In the genomic region with DNA sequence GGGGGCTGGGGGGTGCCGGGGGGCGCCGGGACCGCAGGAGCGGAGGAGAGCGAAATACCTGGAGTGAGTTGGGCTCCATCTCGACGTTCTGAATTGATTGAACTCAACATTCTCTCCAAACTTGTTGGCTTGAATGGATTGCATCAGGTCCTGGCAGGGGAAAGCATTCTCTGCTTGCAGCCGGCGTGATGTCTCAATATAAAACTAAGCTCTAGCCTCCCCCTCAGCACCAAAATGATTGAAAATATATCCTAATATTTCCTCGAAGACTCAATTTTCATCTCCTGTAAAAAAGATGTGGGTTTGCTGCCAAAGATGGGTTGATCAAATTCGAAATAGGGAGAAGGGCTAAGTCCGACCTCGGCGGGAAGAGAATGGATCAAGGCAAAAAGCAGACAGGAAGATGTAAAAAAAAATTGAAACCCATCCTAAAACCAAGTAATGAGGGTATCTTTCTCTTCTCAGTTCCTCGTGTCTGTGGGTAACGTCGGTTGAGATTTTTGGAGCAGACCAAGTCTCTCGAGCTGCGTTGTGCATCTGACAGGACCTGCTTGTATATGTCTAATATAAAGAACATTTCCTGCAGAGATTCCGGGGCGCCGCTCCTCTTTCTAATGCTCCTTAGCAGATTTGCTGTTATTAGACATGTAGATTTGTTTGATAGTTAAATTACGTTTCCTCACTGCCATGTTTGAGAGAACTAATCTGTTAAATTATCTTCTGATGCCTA, we compare ENCODE assay signal across 8 mouse cellular contexts. TPM values are rescaled to one million over a fixed set of nuclear protein-coding genes. Genes with fewer than 3 reads are reported as not detected.
A peak's percentile ranks its signal among the peaks of the same experiment; 100 is the strongest.
DNase-seq lines count a peak whose midpoint lies in the region; ATAC-seq and TF ChIP-seq lines count a peak whose summit lies in the region.

A gene (minus strand): TSS at position 109 of the 730 bp plus-strand sequence.

- no peaks in the 10 kb centered on the region for H3K36me3 ChIP-seq in heart, embryonic 10.5 days
- H3K36me3 ChIP-seq in kidney, embryonic 14.5 days (ENCODE audit: control insufficient read depth, insufficient read depth, low read length): 0 out of 2 replicates have a peak, but pooled peaks cover 3% of the 10 kb centered on the region
- H3K36me3 ChIP-seq in limb, embryonic 15.5 days: no peaks in the 10 kb centered on the region; the same call in 1 of the 2 replicates
- H3K36me3 ChIP-seq in midbrain, postnatal 0 days (ENCODE audit: insufficient read depth, low read length): no peaks in the 10 kb centered on the region
- no peaks in the 10 kb centered on the region for H3K36me3 ChIP-seq in testis, adult 2 months (ENCODE audit: control insufficient read depth, insufficient read depth, low read length)

- H3K4me2 ChIP-seq in kidney, embryonic 14.5 days (replicated peaks; ENCODE audit: low read depth, low read length): peak within 1 kb of the TSS; percentile 94
- H3K4me2 ChIP-seq in limb, embryonic 15.5 days: peak within 1 kb of the TSS; percentile 75
- H3K4me2 ChIP-seq in midbrain, postnatal 0 days (ENCODE audit: low read depth, low read length, poor library complexity, severe bottlenecking): peak within 1 kb of the TSS; percentile 83

- peaks cover 16% of the 10 kb centered on the region; the same call in 1 of the 2 replicates for H3K4me1 ChIP-seq in heart, embryonic 10.5 days
- H3K4me1 ChIP-seq in kidney, embryonic 14.5 days (ENCODE audit: control insufficient read depth, insufficient read depth, low read length): peaks cover 20% of the 10 kb centered on the region
- H3K4me1 ChIP-seq in limb, embryonic 15.5 days: peaks cover 26% of the 10 kb centered on the region
- H3K4me1 ChIP-seq in midbrain, postnatal 0 days (ENCODE audit: insufficient read depth, low read length): no peaks in the 10 kb centered on the region; the same call in 1 of the 2 replicates
- peaks cover 17% of the 10 kb centered on the region for H3K4me1 ChIP-seq in testis, adult 2 months (ENCODE audit: control insufficient read depth, insufficient read depth, low read length)

- peak within 1 kb of the TSS; percentile 64 for H3K4me3 ChIP-seq in heart, embryonic 10.5 days
- peak within 1 kb of the TSS; percentile 59 for H3K4me3 ChIP-seq in kidney, embryonic 14.5 days (ENCODE audit: low read length)
- peak within 1 kb of the TSS; percentile 57 for H3K4me3 ChIP-seq in limb, embryonic 15.5 days
- H3K4me3 ChIP-seq in midbrain, postnatal 0 days (ENCODE audit: low read depth, low read length): peak within 1 kb of the TSS; percentile 61
- peak within 1 kb of the TSS; percentile 88 for H3K4me3 ChIP-seq in testis, adult 2 months (ENCODE audit: control insufficient read depth, low read depth, low read length)

- H3K27me3 ChIP-seq in heart, embryonic 10.5 days (ENCODE audit: insufficient read depth, poor library complexity, severe bottlenecking): no peaks in the 10 kb centered on the region
- no peaks in the 10 kb centered on the region for H3K27me3 ChIP-seq in kidney, embryonic 14.5 days (ENCODE audit: control insufficient read depth, insufficient read depth, low read length)
- no peaks in the 10 kb centered on the region for H3K27me3 ChIP-seq in limb, embryonic 15.5 days
- no peaks in the 10 kb centered on the region for H3K27me3 ChIP-seq in midbrain, postnatal 0 days (ENCODE audit: insufficient read depth, low read length)
- peaks cover 2% of the 10 kb centered on the region; the same call in 1 of the 2 replicates for H3K27me3 ChIP-seq in testis, adult 2 months (ENCODE audit: control insufficient read depth, insufficient read depth, low read length)

- DNase-seq in urinary bladder, adult 2 months (ENCODE audit: low spot score): no peak
- DNase-seq in urinary bladder, postnatal 10 days (ENCODE audit: low spot score): no peak
- DNase-seq in embryo, embryonic 11.5 days (ENCODE audit: low read depth, low spot score): peak; percentile 53
- DNase-seq in heart, embryonic 10.5 days (ENCODE audit: low spot score): peak; percentile 77
- DNase-seq in midbrain, postnatal 0 days (ENCODE audit: low spot score): peak; percentile 82

- H3K27ac ChIP-seq in heart, embryonic 10.5 days: peak within 1 kb of the TSS; percentile 88
- H3K27ac ChIP-seq in kidney, embryonic 14.5 days (ENCODE audit: low read depth, low read length): peak within 1 kb of the TSS; percentile 80
- peak within 1 kb of the TSS; percentile 94 for H3K27ac ChIP-seq in limb, embryonic 15.5 days
- peak within 1 kb of the TSS; percentile 93 for H3K27ac ChIP-seq in midbrain, postnatal 0 days (ENCODE audit: low read depth, low read length)
- peak within 1 kb of the TSS; percentile 84 for H3K27ac ChIP-seq in testis, adult 2 months (ENCODE audit: control insufficient read depth, insufficient read depth, low read depth, low read length)

- no peak for TF ChIP-seq POLR2A in testis, adult 2 months (IDR thresholded peaks at IDR 0.05; ENCODE audit: control insufficient read depth, low read depth, low read length)

- ATAC-seq in kidney, embryonic 14.5 days (ENCODE audit: low FRiP score, low TSS enrichment): no peak
- ATAC-seq in limb, embryonic 15.5 days (ENCODE audit: insufficient number of reproducible peaks, low FRiP score, low TSS enrichment, low read depth): no peak
- no peak for ATAC-seq in midbrain, postnatal 0 days (ENCODE audit: low FRiP score)

- TF ChIP-seq CTCF in midbrain, postnatal 0 days (IDR thresholded peaks at IDR 0.05): no peak
- no peak for TF ChIP-seq CTCF in testis, adult 2 months (IDR thresholded peaks at IDR 0.05; ENCODE audit: control insufficient read depth, insufficient read depth, insufficient replicate concordance, low read depth, low read length)

- peak within 1 kb of the TSS; percentile 75 for H3K9ac ChIP-seq in kidney, embryonic 14.5 days (ENCODE audit: low read depth, low read length)
- peak within 1 kb of the TSS; percentile 69 for H3K9ac ChIP-seq in limb, embryonic 15.5 days
- H3K9ac ChIP-seq in midbrain, postnatal 0 days (replicated peaks; ENCODE audit: low read length, poor library complexity, severe bottlenecking): peak within 1 kb of the TSS; percentile 70

- under 1% methylated on average over 24 of the region's 24 CpGs for WGBS in heart, embryonic 10.5 days
- WGBS in kidney, embryonic 14.5 days: under 1% methylated on average over 24 of the region's 24 CpGs
- under 1% methylated on average over 24 of the region's 24 CpGs for WGBS in limb, embryonic 15.5 days
- 0% methylated on average over 24 of the region's 24 CpGs for WGBS in midbrain, postnatal 0 days

- no peaks in the 10 kb centered on the region for H3K9me3 ChIP-seq in heart, embryonic 10.5 days
- H3K9me3 ChIP-seq in kidney, embryonic 14.5 days (ENCODE audit: control insufficient read depth, low read length): no peaks in the 10 kb centered on the region
- H3K9me3 ChIP-seq in limb, embryonic 15.5 days: no peaks in the 10 kb centered on the region
- H3K9me3 ChIP-seq in midbrain, postnatal 0 days (ENCODE audit: low read length): no peaks in the 10 kb centered on the region

RNA-seq across cellular contexts. Expression of the gene that starts here (rescaled TPM):
- 15.8 and 19.7 TPM in 2 replicates for polyA plus RNA-seq in urinary bladder, adult 2 months (2012; rRNA removed)
- 12.4 and 18.2 TPM in 2 replicates for polyA plus RNA-seq in heart, embryonic 10.5 days (2016; fragmentation: Nextera tagmentation; extraction: Ambion mirVana)
- polyA plus RNA-seq in kidney, embryonic 14.5 days (2014; fragmentation: Nextera tagmentation; extraction: Ambion mirVana): 36.1 and 42.9 TPM in 2 replicates
- 40.1 and 41.2 TPM in 2 replicates for polyA plus RNA-seq in limb, embryonic 15.5 days (2015; fragmentation: Nextera tagmentation; extraction: Ambion mirVana)
- total RNA-seq in midbrain, postnatal 0 days (2014; rRNA removed): 12.9 and 13.6 TPM in 2 replicates
- 10.6 and 13.3 TPM in 2 replicates for polyA plus RNA-seq in midbrain, postnatal 0 days (2015; fragmentation: Nextera tagmentation; extraction: Ambion mirVana)
- 4.9 and 5.1 TPM in 2 replicates for polyA plus RNA-seq in testis, adult 2 months (2012; rRNA removed)

Comparison
In these comparisons a context has a peak if more than half of its experiments do, and no peak if none do; other contexts are left out.
1. DNase-seq: peak in embryo, embryonic 11.5 days (single experiment), heart, embryonic 10.5 days (single experiment) and midbrain, postnatal 0 days (single experiment); none in urinary bladder, adult 2 months (single experiment) and urinary bladder, postnatal 10 days (single experiment).
2. Peak in every context shown above with its lines, with median percentiles within 50 percentile points of each other: H3K27ac ChIP-seq, H3K4me3 ChIP-seq, H3K4me2 ChIP-seq and H3K9ac ChIP-seq.